Mouse (Mus musculus) c-Kit-positive CD71-positive TER-119-negative erythroid progenitor cells, embryonic 14.5 days (primary cell): Measurements from ENCODE around the gene Cd84.
"Not testable (repeated sequence)": the region's sequence is repeated elsewhere in the genome, so short reads cannot be mapped to it uniquely, and the experiment has no call there.

ENCODE experiments used
- DNase-seq: peaks from one replicate; pipeline ENCODE4 v3.0.0-alpha.2; 2013; ENCODE audit warnings: low read depth

Cd84 gene

DNA sequence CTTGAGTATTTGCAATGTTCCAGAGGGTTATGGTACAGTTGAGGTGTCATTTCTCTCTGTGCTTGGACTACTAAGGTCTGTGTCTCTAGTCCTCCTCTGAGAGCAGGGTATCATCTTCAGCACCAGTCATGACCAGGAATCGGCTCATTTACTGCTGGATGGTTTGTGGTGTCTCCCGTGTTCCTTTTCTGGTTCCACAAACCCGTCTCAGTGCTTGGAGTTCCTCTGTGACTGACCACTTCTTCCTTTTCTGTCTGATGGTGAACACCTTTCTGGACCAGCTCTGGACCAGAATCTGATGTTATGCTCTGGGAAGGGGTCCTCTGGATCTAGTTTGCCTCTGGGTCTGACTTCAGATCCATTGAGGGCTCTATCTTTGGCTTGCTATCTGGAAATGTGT is at the start of gene Cd84:
TSS of gene Cd84 (plus strand) at position 210 of the 400 bp plus-strand sequence.
- no peak for DNase-seq

DNA sequence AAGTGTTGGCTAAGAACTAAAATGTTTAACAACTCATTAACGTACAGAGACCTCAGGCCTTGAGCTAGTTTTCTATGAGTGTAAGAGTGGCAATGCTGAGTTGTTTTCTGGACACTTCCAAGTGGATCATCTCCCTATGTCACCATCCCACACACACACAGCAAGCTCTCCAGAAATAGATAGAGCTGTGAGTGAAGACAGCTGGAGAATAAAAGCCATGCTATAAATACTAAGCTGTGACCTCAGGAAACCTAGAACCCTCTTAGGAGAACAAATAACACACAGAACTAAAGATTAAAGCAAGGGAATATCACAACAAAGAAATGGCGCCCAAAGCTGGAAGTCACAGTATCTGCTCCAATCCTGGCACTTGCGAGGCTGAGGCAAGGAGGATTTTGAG is 48.0 kb upstream of the Cd84 start:
- no peak for DNase-seq

DNA sequence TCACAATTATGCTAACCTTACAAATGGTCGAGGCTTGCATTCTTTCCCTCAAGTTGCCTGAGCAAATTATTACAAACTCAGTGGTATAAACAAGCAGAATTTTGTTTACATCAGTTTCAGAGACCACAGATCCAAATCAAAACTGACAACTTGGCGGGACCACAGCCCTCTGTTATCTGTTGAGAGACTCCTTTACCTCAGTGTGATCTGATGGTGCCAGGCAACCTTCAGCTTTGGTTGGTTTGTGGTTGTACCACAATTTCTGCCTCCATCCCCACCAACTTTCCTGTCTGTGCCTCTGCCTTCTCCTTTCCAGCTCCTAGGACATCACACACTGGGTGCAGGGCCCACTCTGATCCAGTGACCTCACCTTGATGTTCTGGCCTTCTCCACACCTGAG is 43.3 kb upstream of the Cd84 start:
- DNase-seq, result no peak

DNA sequence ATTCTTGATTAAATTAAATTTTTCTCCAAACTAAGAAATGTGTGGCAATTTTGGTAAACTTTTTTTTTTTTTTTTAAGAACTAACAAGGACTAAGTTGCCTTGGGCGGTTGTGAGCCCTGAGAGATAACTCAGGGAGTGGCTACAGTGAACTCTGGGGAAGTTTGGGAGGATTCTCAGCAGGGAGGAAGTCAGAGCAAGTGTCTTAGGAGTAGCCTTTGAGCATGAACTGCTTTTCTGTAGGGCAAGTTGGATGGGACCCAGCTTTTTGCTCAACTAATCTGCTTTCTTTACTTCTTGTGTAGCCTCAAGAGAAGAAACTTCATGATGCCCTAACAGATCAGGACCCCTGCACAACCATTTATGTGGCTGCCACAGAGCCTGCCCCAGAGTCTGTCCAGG is 41.7 kb upstream of the Cd84 start:
- DNase-seq, result no peak

DNA sequence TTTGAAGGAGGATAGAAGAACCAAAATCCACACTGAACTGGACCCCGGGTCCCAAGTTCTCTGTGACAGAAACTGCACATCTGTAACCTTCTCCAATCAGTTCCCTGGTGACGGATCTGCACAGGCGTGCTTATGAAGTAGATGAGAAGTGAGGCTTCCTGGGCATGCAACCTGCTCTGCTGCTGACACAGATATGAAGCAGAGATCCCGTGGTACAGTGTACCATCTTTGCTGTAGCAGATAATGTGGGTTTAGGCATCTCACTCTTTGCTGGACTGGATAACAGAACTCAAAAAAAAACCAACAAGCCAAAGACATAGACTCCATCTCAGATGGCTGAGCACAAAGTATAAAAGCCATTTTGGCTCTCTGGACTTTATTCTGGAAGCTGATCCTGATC is 39.8 kb upstream of the Cd84 start:
- no peak for DNase-seq

DNA sequence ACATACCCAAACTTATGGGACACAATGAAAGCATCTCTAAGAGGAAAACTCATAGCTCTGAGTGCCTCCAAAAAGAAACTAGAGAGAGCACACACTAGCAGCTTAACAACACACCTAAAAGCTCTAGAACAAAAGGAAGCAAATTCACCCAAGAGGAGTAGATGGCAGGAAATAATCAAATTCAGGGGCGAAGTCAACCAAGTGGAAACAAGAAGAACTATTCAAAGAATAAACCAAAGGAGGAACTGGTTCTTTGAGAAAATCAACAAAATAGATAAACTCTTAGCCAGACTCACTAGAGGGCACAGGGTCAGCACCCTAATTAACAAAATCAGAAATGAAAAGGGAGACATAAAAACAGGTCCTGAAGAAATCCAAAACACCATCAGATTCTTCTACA is 28.4 kb upstream of the Cd84 start:
- DNase-seq, result not testable (repeated sequence)

DNA sequence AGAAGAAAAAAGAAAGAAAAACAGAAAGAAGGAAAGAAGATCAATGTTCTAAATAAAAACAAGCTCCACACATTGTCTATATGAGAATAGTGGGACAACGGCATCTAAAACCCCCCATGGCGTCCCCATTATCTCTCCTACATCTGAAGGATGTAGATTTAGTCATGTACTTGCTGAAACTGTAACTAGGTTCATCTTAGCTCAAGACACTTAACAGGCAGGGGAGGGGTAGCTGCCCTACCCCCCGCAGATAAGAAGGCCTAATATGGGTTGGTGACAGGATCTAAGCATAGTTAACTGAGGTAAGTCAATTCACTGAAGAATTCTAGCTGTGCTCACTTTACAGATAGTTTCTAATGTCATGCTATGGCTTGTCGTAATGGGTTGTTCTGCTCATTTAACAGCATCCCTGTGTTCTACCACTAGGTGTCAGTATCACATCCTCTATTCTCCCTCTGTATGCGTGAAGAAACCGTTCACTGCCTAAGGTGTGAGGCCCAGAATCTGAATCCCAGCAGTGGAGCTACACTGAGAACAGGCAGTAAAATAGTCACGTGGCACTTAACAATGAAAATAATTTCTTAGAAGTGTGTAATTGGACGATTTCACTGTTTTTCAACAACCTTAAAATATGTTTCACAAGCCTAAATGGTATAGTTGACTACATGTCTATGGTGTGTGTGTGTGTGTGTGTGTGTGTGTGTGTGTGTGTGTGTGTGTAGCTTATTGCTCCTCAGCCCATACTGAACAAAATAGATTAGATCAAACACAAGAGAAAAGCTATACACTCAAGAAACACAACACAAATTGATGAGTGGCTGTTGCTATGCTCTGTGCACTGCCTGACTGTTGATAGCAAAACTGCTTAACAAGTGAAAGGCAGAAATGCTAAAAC is 23.7 kb upstream of the Cd84 start:
- DNase-seq, result peak; percentile 45

DNA sequence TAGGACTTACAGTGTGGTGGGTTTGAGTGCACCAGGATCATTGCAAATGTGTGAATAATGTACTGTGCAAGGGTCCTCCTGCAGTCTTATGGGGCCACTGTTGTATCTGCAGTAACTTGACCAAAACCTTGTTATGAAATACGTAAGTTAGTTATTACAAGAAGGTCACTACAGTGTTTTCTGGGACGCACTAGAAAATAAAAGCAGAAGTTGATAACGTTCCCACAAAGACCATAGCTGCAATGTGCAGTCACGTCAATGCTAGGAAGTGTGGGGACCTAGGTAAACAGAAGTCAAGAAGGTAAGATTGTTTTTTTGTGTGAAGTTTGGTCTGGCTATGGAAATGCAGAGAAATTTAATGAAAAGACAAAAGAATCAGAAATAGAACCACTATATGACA is 22.5 kb upstream of the Cd84 start:
- DNase-seq, result no peak

DNA sequence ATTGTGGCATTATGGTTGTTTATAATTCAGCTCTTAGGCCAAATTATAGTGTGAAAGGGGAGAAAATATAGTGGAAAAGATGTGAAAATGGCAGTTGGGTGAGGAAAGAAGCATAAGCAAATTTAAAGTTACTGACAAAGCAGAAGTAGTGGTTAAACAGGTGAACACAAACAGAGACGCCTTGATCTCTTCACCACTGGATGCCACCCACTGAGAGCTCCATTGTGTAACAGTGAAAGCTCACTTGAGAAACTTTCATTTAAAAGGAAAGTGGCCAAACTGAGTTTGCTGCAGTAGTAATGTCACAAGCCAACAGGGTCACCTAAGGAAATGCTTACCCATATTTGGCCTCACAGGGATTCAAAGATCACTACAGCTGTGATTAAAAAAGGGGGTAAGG is 18.2 kb upstream of the Cd84 start:
- DNase-seq, result no peak

DNA sequence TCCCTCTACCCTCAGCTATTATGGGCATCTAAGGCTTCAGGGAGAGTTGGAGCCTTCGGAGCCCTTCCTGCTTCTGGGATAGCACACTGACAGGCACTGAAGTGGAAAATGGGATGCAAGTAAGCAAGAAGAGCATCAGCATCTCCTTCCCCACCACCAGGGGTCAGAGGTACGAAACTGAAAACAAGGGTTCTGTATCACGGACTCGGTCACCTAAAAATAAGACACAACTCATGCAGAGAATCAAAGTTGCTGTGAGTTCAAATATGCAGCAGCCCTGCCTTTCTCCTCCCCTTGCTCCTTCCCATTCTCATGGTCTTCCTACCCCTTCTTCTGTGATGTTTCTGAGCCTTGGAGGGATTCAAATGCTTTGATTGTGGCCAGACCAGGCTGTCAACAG is 14.0 kb upstream of the Cd84 start:
- no peak for DNase-seq

DNA sequence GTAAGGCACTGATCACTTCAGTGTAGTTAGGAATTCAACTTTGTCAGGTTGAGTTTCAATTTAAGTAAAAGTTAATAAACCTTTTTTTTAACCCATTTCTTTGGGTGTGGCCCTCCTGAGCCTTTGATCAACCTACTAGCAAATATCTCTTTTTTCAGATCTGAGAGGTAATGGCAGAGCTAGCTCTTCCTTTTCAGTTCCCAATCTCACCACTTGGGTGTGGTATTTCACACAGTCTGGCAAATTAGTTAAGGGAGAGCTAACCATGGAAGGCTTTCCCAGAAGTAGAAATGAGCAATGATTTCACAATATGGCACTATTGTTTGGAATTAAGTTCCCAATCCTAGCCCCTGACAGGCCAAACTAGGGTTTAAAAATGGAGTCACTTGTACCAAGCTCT is 13.3 kb upstream of the Cd84 start:
- peak; percentile 24 for DNase-seq

DNA sequence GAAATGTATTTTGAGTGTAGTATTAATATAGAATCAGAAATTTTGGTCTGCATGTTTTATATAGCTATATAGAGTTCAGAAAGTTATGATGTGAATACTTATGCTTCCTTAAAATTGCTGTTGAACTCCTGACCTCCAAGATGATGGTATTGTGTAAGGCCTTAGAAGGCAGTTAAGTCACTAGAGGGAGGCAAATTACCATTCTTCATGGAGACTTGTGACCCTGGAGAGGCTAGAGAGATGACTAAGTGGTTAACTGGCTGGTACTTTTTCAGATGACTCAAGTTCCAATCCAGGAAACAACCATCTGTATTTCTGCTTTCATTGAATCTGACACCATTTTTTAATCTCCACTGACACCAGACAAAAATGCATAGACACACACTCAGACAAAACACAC is 11.8 kb upstream of the Cd84 start:
- no peak for DNase-seq

DNA sequence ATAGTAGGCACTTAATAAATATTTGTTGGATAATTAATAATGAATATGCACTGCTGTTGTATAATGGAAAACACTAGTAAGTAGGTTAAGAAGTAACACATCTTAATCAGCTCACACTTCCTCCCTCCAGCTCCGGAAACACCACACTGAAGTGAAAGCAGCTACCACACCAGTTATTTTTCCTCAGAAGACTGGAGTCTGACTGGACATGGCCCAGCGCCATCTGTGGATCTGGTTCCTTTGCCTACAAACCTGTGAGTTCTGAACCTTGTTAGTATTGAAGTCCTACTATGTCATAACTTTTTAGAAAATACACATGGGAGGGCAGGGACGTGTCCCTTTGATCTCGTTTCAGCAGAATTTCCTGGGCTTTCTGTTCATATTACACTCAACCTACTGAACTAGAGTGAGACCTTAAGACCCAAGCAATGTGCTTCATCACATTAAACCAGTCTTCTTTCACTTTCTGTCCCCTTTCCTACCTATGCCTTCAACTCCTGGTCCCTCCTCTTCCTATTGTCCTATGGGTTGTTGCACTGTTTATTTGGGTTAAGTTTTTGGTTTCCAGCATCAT is 1.0 kb downstream of the Cd84 start:
- DNase-seq, result no peak

DNA sequence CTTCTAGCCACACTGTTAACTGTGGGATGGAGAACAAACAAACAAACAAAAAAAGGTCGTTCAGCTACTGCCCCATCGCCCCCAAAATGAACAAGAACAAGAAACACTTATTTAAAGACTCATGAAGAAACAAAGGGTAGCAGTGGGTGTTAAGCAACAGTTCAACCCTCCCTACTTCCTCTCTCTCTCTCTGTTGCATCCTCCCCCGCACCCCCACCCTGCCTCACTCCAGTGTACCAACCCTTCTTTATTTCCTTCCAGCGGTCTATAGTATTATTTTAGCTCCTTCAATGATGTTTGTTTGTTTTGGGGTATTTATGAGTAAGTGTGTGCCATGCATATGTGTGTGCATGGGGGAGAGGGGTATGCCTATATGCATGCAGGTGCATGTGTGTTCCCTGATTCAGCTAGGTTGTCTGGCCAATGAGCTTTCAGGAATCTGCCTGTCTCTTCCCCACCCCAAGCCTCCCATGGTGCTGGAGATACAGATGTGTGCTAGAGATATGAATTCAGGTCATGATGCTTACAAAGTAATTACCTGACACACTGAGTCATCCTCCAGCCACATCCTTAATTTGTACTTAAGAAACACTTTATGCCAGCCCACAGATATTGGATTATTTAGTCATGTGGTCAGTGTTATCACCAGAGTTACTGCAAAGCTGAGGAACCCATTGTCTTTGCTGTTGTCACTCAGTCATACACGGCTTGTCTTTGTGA is 5.7 kb downstream of the Cd84 start:
- no peak for DNase-seq

DNA sequence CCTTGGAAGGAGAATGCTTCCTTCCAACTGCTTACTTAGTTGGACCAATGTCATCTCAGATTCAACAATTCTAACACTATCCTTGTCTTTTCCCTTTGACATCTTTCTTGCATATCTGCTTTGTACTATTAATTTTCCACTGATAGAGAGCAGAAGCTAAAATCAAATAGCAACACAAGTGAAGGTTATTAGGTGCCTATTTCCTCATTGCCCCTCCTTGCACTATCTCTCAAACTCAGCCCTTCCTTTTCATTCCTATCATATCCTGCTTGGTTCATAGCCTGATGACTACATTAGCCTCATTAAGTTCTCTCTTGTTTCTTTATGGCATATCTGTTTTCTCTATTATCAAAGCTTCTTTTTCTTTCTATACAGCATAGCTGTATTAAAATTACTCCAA is 8.7 kb downstream of the Cd84 start:
- DNase-seq, result no peak

DNA sequence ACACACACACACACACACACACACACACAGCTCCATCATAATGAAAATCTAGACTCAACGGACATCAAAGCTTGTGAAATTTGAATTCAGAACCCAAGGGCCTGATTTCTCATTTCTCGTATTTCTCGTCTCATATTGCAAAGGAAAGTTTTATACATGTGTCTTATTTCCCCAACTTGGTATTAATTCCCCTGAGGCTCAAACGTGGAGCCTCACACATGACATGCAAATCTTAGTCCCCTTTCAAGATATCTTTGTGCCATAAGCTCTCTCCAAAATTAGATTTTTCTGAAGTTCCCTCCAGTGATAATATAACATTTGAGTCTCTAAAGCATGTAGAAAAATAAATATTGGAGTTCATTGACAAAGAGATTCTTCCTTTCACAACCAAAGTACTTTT is 9.3 kb downstream of the Cd84 start:
- DNase-seq, result no peak

DNA sequence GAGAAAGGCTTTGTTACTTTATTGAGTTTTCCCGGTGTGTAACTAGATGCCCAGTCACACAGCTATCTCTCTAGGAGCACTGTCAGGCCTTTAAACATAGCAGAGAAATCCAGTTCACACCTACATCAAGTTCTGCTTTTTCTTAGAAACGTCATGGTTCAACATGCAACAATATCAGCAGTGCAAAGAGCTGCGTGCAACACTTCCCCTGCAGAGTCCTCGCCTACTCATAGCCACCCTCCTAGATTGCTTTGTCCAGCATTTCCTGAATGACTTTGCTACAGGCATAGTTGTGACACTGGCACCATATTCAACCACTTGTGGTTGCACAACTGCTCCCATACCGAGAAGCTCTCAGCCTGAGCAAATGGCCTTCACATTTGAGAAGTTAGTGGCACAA is 10.0 kb downstream of the Cd84 start:
- DNase-seq, result no peak

DNA sequence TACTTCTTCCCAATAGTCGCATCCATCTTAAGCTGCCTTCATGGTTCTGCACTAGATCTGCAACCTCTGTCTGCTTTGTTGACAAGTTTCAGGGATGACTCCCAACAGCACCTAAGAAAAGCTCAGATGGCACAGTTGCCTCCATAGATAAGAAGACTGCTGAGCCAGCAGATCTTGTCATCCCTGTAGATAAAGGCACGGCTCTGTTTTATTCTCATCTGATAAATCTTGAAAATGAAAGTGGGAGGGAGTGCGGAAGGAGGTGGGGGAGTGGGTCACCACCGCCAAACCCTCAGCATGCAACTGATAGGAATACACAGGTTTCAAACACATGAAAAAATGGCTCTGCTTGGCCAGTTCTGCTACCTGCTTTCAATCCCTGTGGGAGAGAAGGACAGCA is 26.0 kb downstream of the Cd84 start:
- DNase-seq, result no peak

DNA sequence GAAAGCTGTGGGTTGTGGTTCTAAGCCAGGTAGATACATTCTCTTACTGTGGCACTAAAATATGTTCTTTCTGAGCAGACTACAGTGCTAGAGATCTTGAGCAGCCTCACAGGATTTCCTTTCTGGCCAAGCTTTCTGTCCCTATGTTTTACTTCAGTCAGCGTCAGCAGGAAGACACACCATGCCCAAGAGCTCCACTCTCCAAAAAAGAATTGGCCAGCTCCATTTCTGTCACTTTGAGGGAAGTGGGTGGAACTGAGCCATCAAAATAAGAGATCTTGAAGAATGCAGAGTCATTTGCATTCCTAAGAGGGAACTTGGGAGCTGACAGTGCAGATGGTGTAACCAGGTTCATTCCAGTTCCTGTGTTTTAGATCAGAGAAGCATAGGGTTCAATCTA is 47.5 kb downstream of the Cd84 start:
- DNase-seq, result no peak

DNA sequence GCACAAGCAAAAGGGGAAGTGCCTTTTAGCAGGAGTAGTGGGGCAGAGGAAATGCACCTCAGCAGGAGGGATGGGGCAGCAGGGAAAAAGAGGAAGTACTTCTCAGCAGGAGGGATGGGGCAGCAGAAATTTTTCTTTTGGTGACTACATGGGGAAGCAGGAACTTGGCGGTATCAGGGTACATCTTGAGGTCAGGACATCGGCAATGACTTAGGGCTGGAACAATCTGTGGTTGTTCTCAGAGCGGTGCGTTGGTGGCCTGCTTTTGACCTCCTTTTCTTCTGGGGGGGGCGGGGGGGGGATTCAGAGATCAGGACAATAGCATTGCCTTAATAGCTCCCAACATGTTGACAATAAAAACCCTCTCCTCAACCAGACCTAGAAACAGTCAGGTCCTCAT is 55.9 kb downstream of the Cd84 start, which contains the start of gene Gm10521:
TSS of gene Gm10521 (plus strand) at position 301 of the 400 bp plus-strand sequence.
- not testable (repeated sequence) for DNase-seq

DNA sequence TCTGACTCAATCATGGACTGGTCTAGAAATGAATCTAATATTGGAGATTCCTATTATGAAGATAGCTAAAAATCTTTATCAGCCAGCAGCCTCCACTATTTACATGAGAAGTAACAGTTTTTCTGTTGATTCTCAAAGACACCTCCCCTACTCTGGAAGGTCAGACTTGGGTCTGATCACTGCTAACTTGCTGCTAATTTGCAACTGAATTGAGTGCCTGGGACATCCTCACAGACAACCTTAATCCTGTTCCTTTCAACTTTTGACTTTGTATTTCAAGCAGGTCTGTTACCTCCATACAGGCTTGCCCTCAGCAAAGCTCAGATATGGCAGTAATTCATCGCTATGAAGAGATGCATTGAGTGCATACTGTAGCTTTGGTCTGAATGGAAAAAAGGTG is 64.5 kb downstream of the Cd84 start:
- no peak for DNase-seq

DNA sequence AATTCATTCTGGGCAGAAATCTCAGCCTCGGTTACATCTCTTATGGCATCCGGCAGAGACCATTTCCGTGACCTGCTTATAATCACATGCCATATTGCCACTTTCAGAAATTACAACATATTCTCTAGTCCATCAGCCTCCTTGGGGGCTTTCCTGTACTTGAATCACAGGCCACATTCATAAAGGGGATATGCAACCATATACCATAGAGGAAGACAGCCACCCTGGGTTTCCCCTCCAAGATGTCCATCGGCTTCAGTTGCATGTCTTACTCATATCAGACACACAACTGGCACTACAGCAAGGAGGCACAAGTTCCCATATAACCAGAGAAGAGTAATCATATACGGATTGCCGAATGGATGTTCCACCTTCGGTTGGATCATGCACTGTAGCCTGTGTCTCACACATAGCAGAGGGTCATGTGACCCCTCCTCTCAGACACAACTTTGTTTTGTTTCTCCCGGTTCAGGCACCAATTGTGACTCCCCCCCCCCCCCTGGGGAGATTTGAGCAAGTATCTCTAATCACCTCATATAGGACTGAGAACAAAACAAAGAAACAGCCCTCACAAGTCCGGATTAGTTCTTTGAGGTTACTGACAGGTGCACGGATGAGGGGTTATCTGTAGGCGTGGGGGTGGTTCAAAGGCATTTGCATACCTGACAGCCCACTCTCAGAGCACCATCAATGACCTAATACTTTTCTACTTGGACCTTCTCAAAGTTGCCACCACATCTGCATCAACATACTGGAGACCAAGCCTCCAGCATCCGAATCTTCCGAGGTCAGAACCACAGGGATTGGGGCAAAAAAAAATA is 76.4 kb downstream of the Cd84 start:
- DNase-seq, result no peak
